Mouse (Mus musculus) ES-E14 (cell line): ENCODE measurements around the gene Mansc4. TPM values are rescaled to one million over a fixed set of nuclear protein-coding genes. Genes with fewer than 3 reads are reported as not detected.

ENCODE experiments used
- DNase-seq: peaks from one replicate; pipeline ENCODE4 v3.0.0-alpha.2; 2013; ENCODE audit warnings: low read depth, low spot score
- H3K27ac ChIP-seq: 2 replicates; pipeline ENCODE4 v1.5.1; 2012; ENCODE audit warnings: low read depth, mild to moderate bottlenecking, low read length, moderate library complexity, mixed read lengths; ENCODE audit not compliant: poor library complexity, insufficient read depth, severe bottlenecking
- H3K36me3 ChIP-seq: 2 replicates; pipeline ENCODE4 v1.6.1; 2012; ENCODE audit warnings: mild to moderate bottlenecking, low read length, moderate library complexity, mixed read lengths; ENCODE audit not compliant: control insufficient read depth, poor library complexity, insufficient read depth, severe bottlenecking
- H3K4me1 ChIP-seq, 2 experiments: fragments of 150-350 bp in 1 of 2; sonication (generic) in 1 of 2; 2 replicates each; pipeline ENCODE4 v1.6.1; 2012; ENCODE audit warnings: low read length in 2 of 2, mild to moderate bottlenecking in 1 of 2, mixed read lengths in 1 of 2; ENCODE audit not compliant: control insufficient read depth in 2 of 2, insufficient read depth in 2 of 2, poor library complexity in 1 of 2
- H3K4me3 ChIP-seq, 2 experiments: fragments of 150-350 bp in 1 of 2; sonication (generic) in 1 of 2; 2 replicates each; pipeline ENCODE4 v1.5.1; 2012; ENCODE audit warnings: low read length in 2 of 2, low read depth in 1 of 2, mild to moderate bottlenecking in 1 of 2, mixed read lengths in 1 of 2; ENCODE audit not compliant: insufficient read depth in 1 of 2, poor library complexity in 1 of 2, severe bottlenecking in 1 of 2
- H3K9ac ChIP-seq: 2 replicates; pipeline ENCODE4 v1.6.1; 2012; ENCODE audit warnings: low read depth, mild to moderate bottlenecking, low read length, mixed read lengths; ENCODE audit not compliant: poor library complexity, insufficient read depth, severe bottlenecking
- H3K9me3 ChIP-seq: fragments of 150-350 bp; sonication (generic); 2 replicates; pipeline ENCODE4 v1.6.1; 2012; ENCODE audit warnings: low read depth, mild to moderate bottlenecking, low read length; ENCODE audit not compliant: control insufficient read depth, insufficient read depth
- CHD2 ChIP-seq: IDR thresholded peaks from 2 replicates; pipeline ENCODE4 v1.6.1; 2014; ENCODE audit warnings: mild to moderate bottlenecking, low read depth, low read length, inconsistent platforms
- HCFC1 ChIP-seq: IDR thresholded peaks from 2 replicates; pipeline ENCODE4 v1.6.1; 2012; ENCODE audit warnings: low read length, inconsistent platforms, borderline replicate concordance; ENCODE audit not compliant: insufficient read depth
- MAFK ChIP-seq: IDR thresholded peaks from 2 replicates; pipeline ENCODE4 v1.6.1; 2014; ENCODE audit warnings: mild to moderate bottlenecking, low read depth, low read length, inconsistent platforms; ENCODE audit not compliant: insufficient read depth
- ZC3H11A ChIP-seq: IDR thresholded peaks from 2 replicates; pipeline ENCODE4 v1.6.1; 2012; ENCODE audit warnings: low read depth, mild to moderate bottlenecking, inconsistent platforms, low read length, borderline replicate concordance
- ZNF384 ChIP-seq: IDR thresholded peaks from 2 replicates; pipeline ENCODE4 v1.6.1; 2012; ENCODE audit warnings: low read depth, low read length, inconsistent platforms
- in situ Hi-C, 2 experiments: fragments of 600-800 bp; cut with MboI; formaldehyde crosslinking; loops; one replicate each; pipeline ENCODE4 v1.15.1; 2025; ENCODE audit warnings: low sequenced_read_pairs in 2 of 2, inconsistent platforms in 1 of 2; ENCODE audit not compliant: unreplicated experiment in 2 of 2
- total RNA-seq: library from RNA; depleted of rRNA; stranded (reverse); fragments of 300-350 nt; gene quantifications from 2 replicates; pipeline ENCODE4 v1.2.3, GENCODE M21; 2012; rRNA removed

Mansc4 gene
- total RNA-seq, 1 experiment, result 0.80 TPM

DNA sequence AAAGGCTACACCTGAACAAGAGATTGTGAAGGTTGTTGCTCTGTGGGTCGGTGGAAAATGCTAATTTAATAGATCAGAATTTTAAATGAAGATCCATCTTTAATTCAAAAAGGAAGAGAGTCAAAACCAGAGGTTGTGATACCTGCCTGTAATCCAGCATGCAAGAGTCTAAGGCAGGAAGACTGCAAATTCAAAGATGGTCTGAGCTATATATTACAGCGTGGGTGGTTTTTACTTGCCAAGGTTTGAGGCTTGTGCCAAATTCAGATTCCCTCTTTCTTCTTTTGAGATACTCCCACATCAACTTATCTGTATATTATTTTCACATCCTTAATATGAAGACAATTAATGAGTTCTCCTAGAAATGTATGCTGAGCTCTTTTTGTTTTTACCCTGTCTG, 58.4 kb downstream of the Mansc4 start:
- TF ChIP-seq HCFC1, result no peak
- no peak for TF ChIP-seq ZC3H11A
- no peak for TF ChIP-seq CHD2
- no peak for TF ChIP-seq MAFK
- TF ChIP-seq ZNF384, result no peak
- in situ Hi-C loops, result no loop called here
- peaks cover 18% of the 10 kb centered on the region; the same call in 1 of the 2 replicates for H3K36me3 ChIP-seq
- H3K9me3 ChIP-seq, result no peaks in the 10 kb centered on the region
- no peaks in the 10 kb centered on the region for H3K4me1 ChIP-seq
- DNase-seq, result no peak
- H3K4me3 ChIP-seq, result no peak overlapping the region
- H3K9ac ChIP-seq, result no peak overlapping the region
- no peak overlapping the region for H3K27ac ChIP-seq

Other genes starting within 250 kb of the Mansc4 start
- not detected in 2 replicates for gene Smco2, start 236.9 kb downstream of the Mansc4 start, total RNA-seq
- 30.1 and 39.9 TPM in 2 replicates for gene Ppfibp1, start 198.5 kb downstream of the Mansc4 start, total RNA-seq
- gene 1700034J05Rik, start 132.6 kb downstream of the Mansc4 start, total RNA-seq, result 0.11 and 0.22 TPM in 2 replicates
- gene Rep15, start 54.4 kb downstream of the Mansc4 start, total RNA-seq, result 0.80 and 1.6 TPM in 2 replicates
- gene Mrps35, start 44.3 kb downstream of the Mansc4 start, total RNA-seq, result 63.4 and 74.7 TPM in 2 replicates
- 9.1 and 16.4 TPM in 2 replicates for gene Klhl42, start 4.3 kb upstream of the Mansc4 start, total RNA-seq
- gene Pthlh, start 177.2 kb upstream of the Mansc4 start, total RNA-seq, result not detected in 2 replicates